ENCODE assay signal across 10 mouse cellular contexts in genomic region chr8:119557132-119557531, GRCm38 (mm10). TPM values are rescaled to one million over a fixed set of nuclear protein-coding genes. Genes with fewer than 3 reads are reported as not detected.
DNase-seq lines count a peak whose midpoint lies in the region; ATAC-seq lines count a peak whose summit lies in the region.
"Had no signal": no experiment of that assay in that cellular context is flagged by ENCODE, and none has a peak within 500 bp of the region (broad histone marks: within the 10 kb centered on the region; RNA-seq: fewer than 3 reads in every experiment).

No protein-coding gene starts in this region.

- H3K9me3 ChIP-seq in kidney, embryonic 14.5 days (ENCODE audit: control insufficient read depth, low read length) = no peaks in the 10 kb centered on the region
- no peaks in the 10 kb centered on the region for H3K9me3 ChIP-seq in hindbrain, embryonic 15.5 days
- H3K9me3 ChIP-seq in midbrain, embryonic 16.5 days (replicated peaks; ENCODE audit: control insufficient read depth, low read length, poor library complexity, severe bottlenecking) = no peaks in the 10 kb centered on the region

- peaks cover 6% of the 10 kb centered on the region; the same call in 1 of the 2 replicates for H3K4me1 ChIP-seq in kidney, embryonic 14.5 days (ENCODE audit: control insufficient read depth, insufficient read depth, low read length)
- H3K4me1 ChIP-seq in hindbrain, embryonic 15.5 days (replicated peaks) = peaks cover 40% of the 10 kb centered on the region
- peaks cover 22% of the 10 kb centered on the region for H3K4me1 ChIP-seq in midbrain, embryonic 16.5 days (ENCODE audit: control insufficient read depth, insufficient read depth, low read length)

- 71% methylated on average over 9 of the region's 9 CpGs for WGBS in kidney, embryonic 14.5 days
- 83% methylated on average over 9 of the region's 9 CpGs for WGBS in hindbrain, embryonic 15.5 days
- 85% methylated on average over 9 of the region's 9 CpGs for WGBS in midbrain, embryonic 16.5 days

- peak overlapping the region; percentile 84 for H3K4me3 ChIP-seq in kidney, embryonic 14.5 days (ENCODE audit: low read length)
- H3K4me3 ChIP-seq in hindbrain, embryonic 15.5 days = peak overlapping the region; percentile 93
- peak overlapping the region; percentile 73 for H3K4me3 ChIP-seq in midbrain, embryonic 16.5 days (ENCODE audit: low read depth, low read length)

- ATAC-seq in kidney, embryonic 14.5 days (ENCODE audit: low FRiP score, low TSS enrichment) = no peak
- no peak for ATAC-seq in hindbrain, embryonic 15.5 days (ENCODE audit: low FRiP score, low read depth)
- ATAC-seq in midbrain, embryonic 16.5 days = no peak

- no peaks in the 10 kb centered on the region for H3K27me3 ChIP-seq in kidney, embryonic 14.5 days (ENCODE audit: control insufficient read depth, insufficient read depth, low read length)
- H3K27me3 ChIP-seq in hindbrain, embryonic 15.5 days = no peaks in the 10 kb centered on the region
- H3K27me3 ChIP-seq in midbrain, embryonic 16.5 days (ENCODE audit: control insufficient read depth, insufficient read depth, low read depth, low read length) = no peaks in the 10 kb centered on the region

- peak overlapping the region; percentile 86 for H3K4me2 ChIP-seq in kidney, embryonic 14.5 days (replicated peaks; ENCODE audit: low read depth, low read length)
- peak overlapping the region; percentile 88 for H3K4me2 ChIP-seq in hindbrain, embryonic 15.5 days
- H3K4me2 ChIP-seq in midbrain, embryonic 16.5 days (ENCODE audit: low read length) = peak overlapping the region; percentile 91

- peaks cover 5% of the 10 kb centered on the region for H3K36me3 ChIP-seq in kidney, embryonic 14.5 days (ENCODE audit: control insufficient read depth, insufficient read depth, low read length)
- H3K36me3 ChIP-seq in hindbrain, embryonic 15.5 days = peaks cover 9% of the 10 kb centered on the region
- H3K36me3 ChIP-seq in midbrain, embryonic 16.5 days (ENCODE audit: control insufficient read depth, insufficient read depth, low read length) = peaks cover 3% of the 10 kb centered on the region; the same call in 1 of the 2 replicates

- H3K27ac ChIP-seq in kidney, embryonic 14.5 days (ENCODE audit: low read depth, low read length) = no peak overlapping the region
- no peak overlapping the region for H3K27ac ChIP-seq in hindbrain, embryonic 15.5 days (replicated peaks)
- no peak overlapping the region for H3K27ac ChIP-seq in midbrain, embryonic 16.5 days (ENCODE audit: low read length)

- DNase-seq in kidney, adult 11 months = no peak
- DNase-seq in NIH3T3 (ENCODE audit: low read depth) = peak; percentile 33
- no peak for DNase-seq in urinary bladder, postnatal 36 days (ENCODE audit: low spot score in 2 of 2)
- DNase-seq in adrenal gland, postnatal 4 days (ENCODE audit: low spot score in 2 of 2) = no peak
- no peak for DNase-seq in right cerebral cortex, postnatal 10 days (ENCODE audit: low spot score in 2 of 2)
- DNase-seq: kidney, adult 2 months had no signal

- peak overlapping the region; percentile 87; the same call in 1 of the 2 replicates for H3K9ac ChIP-seq in kidney, embryonic 14.5 days (ENCODE audit: low read depth, low read length)
- H3K9ac ChIP-seq in hindbrain, embryonic 15.5 days = peak overlapping the region; percentile 91
- peak overlapping the region; percentile 90; the same call in 1 of the 2 replicates for H3K9ac ChIP-seq in midbrain, embryonic 16.5 days (ENCODE audit: low read depth, low read length)

RNA-seq across cellular contexts. Expression of gene Mbtps1, which starts 1.4 kb away (rescaled TPM):
- 66.4 and 131 TPM in 2 replicates for polyA plus RNA-seq in kidney, embryonic 14.5 days (2014; fragmentation: Nextera tagmentation; extraction: Ambion mirVana)
- polyA plus RNA-seq in hindbrain, embryonic 15.5 days (2015; fragmentation: Nextera tagmentation; extraction: Ambion mirVana) = 50.7 and 54.0 TPM in 2 replicates
- 51.4 and 61.3 TPM in 2 replicates for polyA plus RNA-seq in midbrain, embryonic 16.5 days (2015; fragmentation: Nextera tagmentation; extraction: Ambion mirVana)
- 100 to 1,000 TPM; 156 to 163 TPM for total RNA-seq in adrenal gland, postnatal 4 days (2021)

RNA-seq across cellular contexts. Expression of gene Hsdl1, which starts 17.9 kb away (rescaled TPM):
- 20.4 and 35.8 TPM in 2 replicates for polyA plus RNA-seq in kidney, embryonic 14.5 days (2014; fragmentation: Nextera tagmentation; extraction: Ambion mirVana)
- 153 and 162 TPM in 2 replicates for polyA plus RNA-seq in hindbrain, embryonic 15.5 days (2015; fragmentation: Nextera tagmentation; extraction: Ambion mirVana)
- polyA plus RNA-seq in midbrain, embryonic 16.5 days (2015; fragmentation: Nextera tagmentation; extraction: Ambion mirVana) = 197 and 206 TPM in 2 replicates
- total RNA-seq in adrenal gland, postnatal 4 days (2021) = 10 to 100 TPM; 42.5 to 44.5 TPM

RNA-seq across cellular contexts. Expression of gene Dnaaf1, which starts 17.9 kb away (rescaled TPM):
- polyA plus RNA-seq in kidney, embryonic 14.5 days (2014; fragmentation: Nextera tagmentation; extraction: Ambion mirVana) = 0.11 and 0.37 TPM in 2 replicates
- 0.35 and 0.74 TPM in 2 replicates for polyA plus RNA-seq in hindbrain, embryonic 15.5 days (2015; fragmentation: Nextera tagmentation; extraction: Ambion mirVana)
- polyA plus RNA-seq in midbrain, embryonic 16.5 days (2015; fragmentation: Nextera tagmentation; extraction: Ambion mirVana) = 0.75 and 0.83 TPM in 2 replicates
- under 1 TPM in 1 of 2 experiments, not detected in 1; 0.17 TPM for total RNA-seq in adrenal gland, postnatal 4 days (2021)
- polyA plus RNA-seq: spleen, adult 2 months had no signal

RNA-seq across cellular contexts. Expression of gene Taf1c, which starts 47.9 kb away (rescaled TPM):
- 9.7 and 13.0 TPM in 2 replicates for polyA plus RNA-seq in kidney, embryonic 14.5 days (2014; fragmentation: Nextera tagmentation; extraction: Ambion mirVana)
- polyA plus RNA-seq in hindbrain, embryonic 15.5 days (2015; fragmentation: Nextera tagmentation; extraction: Ambion mirVana) = 14.1 and 14.7 TPM in 2 replicates
- 14.3 and 14.6 TPM in 2 replicates for polyA plus RNA-seq in midbrain, embryonic 16.5 days (2015; fragmentation: Nextera tagmentation; extraction: Ambion mirVana)
- 10 to 100 TPM; 19.5 to 23.6 TPM for total RNA-seq in adrenal gland, postnatal 4 days (2021)

RNA-seq across cellular contexts. Expression of gene Adad2, which starts 55.4 kb away (rescaled TPM):
- polyA plus RNA-seq in kidney, embryonic 14.5 days (2014; fragmentation: Nextera tagmentation; extraction: Ambion mirVana) = 0.29 TPM in 1 of 2 replicates, not detected in the other
- polyA plus RNA-seq in hindbrain, embryonic 15.5 days (2015; fragmentation: Nextera tagmentation; extraction: Ambion mirVana) = 0.10 and 0.34 TPM in 2 replicates
- 0.10 and 0.19 TPM in 2 replicates for polyA plus RNA-seq in midbrain, embryonic 16.5 days (2015; fragmentation: Nextera tagmentation; extraction: Ambion mirVana)
- not detected for total RNA-seq in adrenal gland, postnatal 4 days (2021)
- polyA plus RNA-seq: kidney, adult 2 months; spleen, adult 2 months had no signal
